Mouse (Mus musculus): ENCODE results near the gene Myo1f. TPM values are rescaled to one million over a fixed set of nuclear protein-coding genes. Genes with fewer than 3 reads are reported as not detected.

Myo1f gene
- total RNA-seq, 2 experiments from 2014 or later = 1.2 to 2.5 TPM

- no peak for DNase-seq
Measured at GRCm38 (mm10) chr17:33649781-33650475, 94.4 kb downstream of the Myo1f start.

Other genes starting within 250 kb of the Myo1f start
- 1 to 10 TPM; 6.8 to 7.9 TPM for gene Zfp81, start 196.8 kb upstream of the Myo1f start, total RNA-seq (2021)
- 1 to 10 TPM; 5.6 to 7.3 TPM for gene Zfp101, start 161.1 kb upstream of the Myo1f start, total RNA-seq (2021)
- not detected for gene Actl9, start 122.8 kb upstream of the Myo1f start, total RNA-seq (2021)
- 10 to 100 TPM; 24.1 to 44.4 TPM for gene Adamts10, start 31.5 kb upstream of the Myo1f start, total RNA-seq (2021)
- gene Zfp414, start 73.4 kb downstream of the Myo1f start, total RNA-seq (2021) = 10 to 100 TPM; 18.1 to 21.5 TPM
- under 1 TPM; 0.40 to 0.54 TPM for gene Pram1, start 82.3 kb downstream of the Myo1f start, total RNA-seq (2021)
- gene Hnrnpm, start 131.2 kb downstream of the Myo1f start, total RNA-seq (2021) = 100 to 1,000 TPM in 1 of 2 experiments, 10 to 100 TPM in 1; 85.1 to 108 TPM
- gene March2, start 163.0 kb downstream of the Myo1f start, total RNA-seq (2021) = 10 to 100 TPM; 73.2 to 77.9 TPM
- gene Rab11b, start 204.8 kb downstream of the Myo1f start, total RNA-seq (2021) = 100 to 1,000 TPM; 166 to 186 TPM
- 10 to 100 TPM; 22.7 to 36.0 TPM for gene Angptl4, start 226.1 kb downstream of the Myo1f start, total RNA-seq (2021)